Mouse (Mus musculus) yolk sac, embryonic 10.5 days (tissue): ENCODE data around the gene Ermp1.

Experiments used
- DNase-seq: peaks from one replicate; pipeline ENCODE4 v3.0.0-alpha.2; 2017; ENCODE audit warnings: low spot score

The Ermp1 gene

DNA sequence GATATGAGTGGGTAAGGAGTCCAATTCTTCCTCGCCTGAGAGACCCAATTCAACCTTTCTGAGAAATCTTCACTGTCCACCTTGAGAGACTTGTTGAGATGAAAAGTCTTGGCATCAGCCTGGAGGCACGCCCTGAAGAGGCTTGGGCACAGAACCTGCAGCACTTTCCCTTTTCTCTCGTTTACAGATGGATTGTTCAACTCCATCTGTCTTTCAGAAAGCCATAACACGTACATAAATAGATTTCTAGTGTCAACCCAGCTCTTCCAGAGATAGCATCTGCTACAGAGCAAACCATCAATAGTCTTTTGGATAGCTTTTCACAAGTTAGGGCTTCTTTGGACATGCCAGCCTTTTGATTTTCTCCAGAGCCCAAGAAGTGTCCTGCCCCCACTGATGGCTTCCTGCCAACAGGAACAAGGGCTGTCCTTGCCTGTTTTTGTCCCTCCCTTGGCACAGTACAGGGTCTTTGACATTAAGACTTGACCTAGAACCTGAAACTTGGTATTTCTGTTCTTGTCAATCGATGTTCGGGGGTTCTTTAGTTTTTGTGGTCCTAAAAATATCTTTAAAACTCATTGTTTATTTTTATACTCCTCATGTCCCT is 13.9 kb upstream of the Ermp1 start:
- DNase-seq = no peak

- no peak for DNase-seq
These were observed 12.9 kb upstream of the Ermp1 start for GRCm38 (mm10) chr19:29660835-29661764.

DNA sequence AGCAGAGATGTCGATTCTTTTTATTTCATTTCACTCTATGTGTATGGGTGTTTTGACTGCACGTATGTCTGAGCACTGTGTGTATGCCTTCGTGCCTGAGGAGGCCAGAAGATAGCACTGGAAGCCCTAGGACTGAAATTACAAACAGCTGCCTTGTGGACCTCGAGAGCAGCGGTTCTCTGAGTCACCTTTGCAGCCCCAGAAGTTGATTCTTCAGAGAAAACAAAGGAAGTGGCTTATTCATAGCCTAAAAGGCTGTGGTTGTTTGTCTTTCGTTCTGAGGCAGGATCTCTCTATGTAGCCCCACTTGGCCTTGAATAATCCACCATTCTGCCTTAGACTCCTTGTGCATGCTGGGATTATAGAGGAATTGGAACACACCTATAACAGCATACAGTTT is 11.5 kb upstream of the Ermp1 start:
- DNase-seq = no peak

DNA sequence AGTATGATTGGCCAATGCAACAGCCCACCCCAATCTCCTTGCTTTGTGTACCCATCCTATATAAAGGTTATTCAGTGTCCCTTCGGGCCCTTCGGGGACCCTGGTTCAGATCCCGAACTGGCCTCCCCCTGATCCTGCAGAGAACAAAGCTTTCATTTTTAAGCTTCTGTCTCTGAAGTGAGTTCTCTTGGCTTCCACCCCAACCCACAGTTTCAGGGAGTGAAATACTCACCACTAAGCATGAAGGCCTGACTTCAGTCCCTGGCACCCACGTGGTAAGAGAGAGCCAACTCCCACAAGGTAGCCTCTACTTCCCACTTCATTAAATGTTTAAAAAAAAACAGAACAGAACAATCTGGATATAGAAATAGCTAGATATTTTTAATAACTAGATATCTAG is 10.6 kb upstream of the Ermp1 start:
- no peak for DNase-seq

DNA sequence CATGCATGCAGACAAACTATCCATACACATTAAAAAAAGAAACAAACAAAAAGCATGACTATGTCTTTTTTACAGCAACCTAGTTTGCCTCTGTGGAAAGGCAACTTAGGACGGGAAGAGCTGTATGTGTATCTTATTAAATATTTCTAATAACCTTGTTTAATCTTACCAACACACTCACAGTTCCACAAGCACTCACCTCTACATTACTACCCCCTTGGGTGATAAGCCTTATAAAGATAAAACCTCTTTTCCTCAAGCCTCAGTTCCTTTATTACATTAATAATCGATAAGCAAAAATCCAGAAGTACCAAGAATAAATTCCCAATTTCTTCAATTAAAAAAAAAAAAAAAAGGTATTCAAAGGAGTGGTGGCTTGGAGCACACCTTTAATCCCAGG is 9.3 kb upstream of the Ermp1 start:
- DNase-seq = no peak

- no peak for DNase-seq
These were observed 8.8 kb upstream of the Ermp1 start for GRCm38 (mm10) chr19:29657033-29657432.

- DNase-seq = no peak
These were observed 8.4 kb upstream of the Ermp1 start for GRCm38 (mm10) chr19:29656620-29657019.

GRCm38 (mm10) chr19:29656029-29656428 is 7.8 kb upstream of the Ermp1 start:
- no peak for DNase-seq

- no peak for DNase-seq
These were observed 6.9 kb upstream of the Ermp1 start for GRCm38 (mm10) chr19:29655148-29655547.

DNA sequence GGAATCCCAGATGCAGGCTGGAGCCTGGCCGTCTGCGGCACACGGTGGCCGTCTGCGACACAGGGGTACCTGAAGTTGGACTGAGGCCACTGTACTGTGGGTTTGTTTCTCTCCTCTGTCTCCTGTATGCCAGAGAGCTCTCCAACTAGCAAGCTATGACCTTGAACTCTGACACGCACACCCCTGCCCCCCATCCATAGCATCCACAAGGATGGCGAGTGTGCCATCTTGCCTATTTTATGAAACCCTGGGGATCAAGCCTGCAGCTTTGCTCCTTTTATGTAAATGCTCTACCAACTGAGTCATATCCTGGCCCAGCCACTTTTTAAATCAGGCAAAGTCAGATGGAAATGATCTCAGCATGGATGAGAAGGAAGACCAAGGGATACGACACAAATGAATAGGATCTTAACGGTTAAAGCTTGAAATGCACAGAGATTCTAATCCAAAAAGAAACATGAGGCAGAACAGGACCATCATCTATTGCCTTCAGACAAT is 5.6 kb upstream of the Ermp1 start:
- no peak for DNase-seq

DNA sequence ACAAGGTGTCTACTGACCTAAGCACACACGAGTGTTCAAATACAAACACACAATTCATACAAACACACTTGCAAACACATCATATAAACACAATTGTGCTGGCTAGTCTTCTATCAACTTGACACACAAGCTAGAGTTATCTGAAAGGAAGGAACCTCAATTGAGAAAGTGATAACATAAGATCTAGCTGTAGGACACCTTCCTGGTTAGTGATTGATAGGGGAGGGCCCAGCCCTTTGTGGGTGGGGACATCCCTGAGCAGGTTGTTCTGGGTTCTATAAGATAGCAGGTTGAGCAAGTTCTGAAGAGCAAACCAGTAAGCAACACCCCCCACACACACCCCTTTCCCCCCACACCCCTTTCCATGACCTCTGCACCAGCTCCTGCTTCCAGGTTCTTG is 1.5 kb upstream of the Ermp1 start:
- DNase-seq = no peak

GRCm38 (mm10) chr19:29648550-29648914 is 317 bp upstream of the Ermp1 start:
- no peak for DNase-seq

GRCm38 (mm10) chr19:29644747-29645146 is 3.5 kb downstream of the Ermp1 start:
- no peak for DNase-seq

- DNase-seq = no peak
These were observed 4.9 kb downstream of the Ermp1 start for GRCm38 (mm10) chr19:29643194-29643922.

GRCm38 (mm10) chr19:29642211-29642610 is 6.0 kb downstream of the Ermp1 start:
- no peak for DNase-seq

GRCm38 (mm10) chr19:29641510-29641909 is 6.7 kb downstream of the Ermp1 start:
- DNase-seq = no peak

- peak; percentile 37 for DNase-seq
These were observed 7.2 kb downstream of the Ermp1 start for GRCm38 (mm10) chr19:29641055-29641454.

DNA sequence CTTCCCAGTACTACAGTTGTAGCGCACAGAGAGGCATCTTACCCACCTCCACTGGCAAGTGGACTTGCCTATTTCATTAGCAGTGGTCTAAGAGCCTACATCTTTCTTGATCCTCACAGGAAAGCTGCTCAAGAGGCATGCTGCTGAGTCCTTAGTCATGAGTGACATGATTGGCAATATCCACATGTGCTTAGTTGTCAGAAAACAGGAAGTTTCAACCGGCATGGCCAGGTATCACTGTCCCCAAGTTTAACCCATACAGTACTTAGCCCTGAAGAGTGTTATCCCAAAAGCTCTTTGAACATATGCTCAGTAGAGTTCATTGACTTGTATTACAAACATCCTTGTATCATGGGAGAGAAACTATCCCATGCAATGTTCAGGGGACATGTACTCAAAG is 36.1 kb downstream of the Ermp1 start:
- DNase-seq = no peak

DNA sequence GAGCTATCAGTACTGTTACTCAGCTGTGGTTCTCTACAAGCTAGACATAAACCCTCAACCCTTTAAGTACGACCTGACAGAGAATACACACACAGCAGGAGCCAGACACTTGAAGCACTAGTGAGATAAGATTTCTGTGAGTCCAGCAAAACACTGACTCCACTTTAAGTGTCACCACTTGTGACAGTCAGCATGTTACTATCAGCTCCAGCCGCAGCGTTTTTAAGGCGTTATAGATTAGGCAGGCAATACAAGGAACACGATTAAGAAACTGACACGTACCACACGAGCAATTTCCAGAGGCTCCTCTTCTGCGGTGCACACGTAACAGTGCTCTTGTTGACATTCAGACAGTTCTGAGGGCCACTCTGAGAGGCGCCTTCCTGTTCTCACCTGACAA is 37.3 kb downstream of the Ermp1 start:
- DNase-seq = peak; percentile 49

- DNase-seq = no peak
These were observed 40.0 kb downstream of the Ermp1 start for GRCm38 (mm10) chr19:29608212-29608611.

DNA sequence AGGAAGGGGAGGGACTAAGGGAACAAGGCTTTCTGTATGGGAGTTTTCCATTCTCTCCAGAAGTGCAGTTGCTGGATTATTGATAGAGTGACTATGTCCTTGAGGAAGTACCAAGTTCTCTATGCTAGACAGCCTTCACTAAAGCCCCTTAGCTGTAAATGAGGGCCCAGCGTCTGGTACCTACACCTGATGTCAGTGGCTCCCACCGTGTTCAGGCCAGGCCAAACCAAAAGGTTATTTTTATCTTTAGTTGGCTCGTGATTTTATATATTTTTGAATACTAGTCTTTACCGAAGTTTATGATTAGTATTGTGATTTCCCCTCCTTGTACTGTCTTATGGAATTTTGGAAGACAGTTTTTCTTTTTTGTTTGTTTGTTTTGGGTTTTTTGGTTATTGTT is 40.7 kb downstream of the Ermp1 start:
- DNase-seq = no peak

DNA sequence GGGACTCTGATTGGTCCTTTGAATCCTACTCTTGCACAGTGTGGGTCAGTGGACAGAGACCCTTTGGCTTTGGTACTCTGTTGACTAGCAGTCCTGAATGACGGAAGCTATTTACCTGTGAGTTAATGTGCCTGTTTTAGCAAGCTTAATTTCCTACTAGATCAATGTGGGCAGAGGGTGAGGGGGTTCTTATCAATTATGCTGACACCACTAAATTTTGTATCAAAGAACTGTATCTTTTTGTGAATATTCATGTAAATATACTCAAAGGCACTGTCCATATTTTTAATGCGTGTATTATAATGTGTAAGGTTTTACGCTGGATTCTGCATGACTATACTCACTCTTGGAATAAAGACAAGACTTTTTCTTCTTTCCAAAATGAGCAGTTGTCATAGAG is 43.6 kb downstream of the Ermp1 start:
- DNase-seq = no peak
